Mouse (Mus musculus) bone marrow, adult 2 months (tissue): ENCODE results near the gene Ccdc155.

Experiments used
- CTCF ChIP-seq: fragments of 200-500 bp; IDR thresholded peaks from 2 replicates; pipeline ENCODE4 v1.5.1; 2011; ENCODE audit warnings: low read length, control low read depth; ENCODE audit not compliant: control insufficient read depth, insufficient read depth
- POLR2A ChIP-seq: fragments of 200-500 bp; IDR thresholded peaks from 2 replicates; pipeline ENCODE4 v1.6.1; 2011; ENCODE audit warnings: low read depth, mild to moderate bottlenecking, control low read depth, low read length, borderline replicate concordance; ENCODE audit not compliant: control insufficient read depth

DNA sequence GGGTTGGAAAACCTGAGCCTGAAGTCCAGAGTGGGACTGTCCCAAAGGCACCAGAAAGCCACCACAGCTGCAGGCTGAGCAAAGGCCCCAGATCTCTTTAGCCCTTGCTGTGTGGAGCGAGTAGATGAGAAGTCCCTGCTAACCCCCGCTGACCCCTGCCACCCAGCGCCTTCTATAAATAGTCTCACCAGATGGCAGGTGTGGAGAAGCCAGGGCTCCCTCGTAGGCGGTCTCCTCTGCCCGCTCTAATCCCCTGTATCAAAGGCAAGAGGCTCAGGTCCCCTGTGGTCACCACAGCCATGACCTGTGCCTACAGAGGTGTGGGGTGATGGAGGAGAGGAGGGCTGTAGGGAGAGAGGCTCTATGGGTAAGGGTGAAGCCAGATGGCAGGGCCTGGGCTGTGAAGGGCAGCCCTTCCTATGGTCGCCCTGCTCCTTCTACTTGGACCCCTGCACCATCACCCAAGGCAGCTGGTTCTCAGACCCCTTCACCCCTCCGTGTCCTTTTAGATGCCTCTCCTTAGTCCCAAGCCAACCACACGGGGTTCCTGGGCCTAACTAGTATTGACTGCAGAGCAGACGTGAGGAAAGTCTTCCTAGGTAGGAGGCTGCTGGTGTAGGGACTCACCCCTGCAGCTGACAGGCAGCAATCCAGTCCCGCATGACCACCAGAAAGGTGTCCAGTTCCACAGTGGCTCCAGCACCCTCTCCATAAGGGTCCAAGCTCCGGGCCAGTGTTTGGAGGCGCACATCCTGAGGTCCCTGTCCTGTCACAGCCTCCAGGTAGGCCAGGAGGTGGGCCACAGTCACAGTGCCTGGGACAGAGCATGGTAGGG, 9.1 kb downstream of the Ccdc155 start:
- TF ChIP-seq CTCF (no peak), POLR2A (no peak)
